Mouse (Mus musculus) embryonic facial prominence, embryonic 13.5 days (tissue): ENCODE data around the gene Gbf1. TPM values are rescaled to one million over a fixed set of nuclear protein-coding genes. Genes with fewer than 3 reads are reported as not detected.
"Not testable (repeated sequence)": the region's sequence is repeated elsewhere in the genome, so short reads cannot be mapped to it uniquely, and the experiment has no call there.

Experiments
- ATAC-seq: fragments of 200-750 bp; cut with Nextera tagmentation; 2 replicates; pipeline ENCODE4 v1.8.0; 2017; ENCODE audit warnings: low read depth; ENCODE audit not compliant: insufficient number of reproducible peaks, insufficient read depth, low FRiP score, low TSS enrichment
- H3K27ac ChIP-seq: fragments of 300-500 bp; sonication (generic); 2 replicates; pipeline ENCODE4 v1.5.1; 2015; ENCODE audit warnings: moderate library complexity, mild to moderate bottlenecking, inconsistent platforms
- H3K27me3 ChIP-seq: fragments of 300-500 bp; sonication (generic); 2 replicates; pipeline ENCODE4 v1.6.1; 2015; ENCODE audit warnings: mild to moderate bottlenecking, inconsistent platforms
- H3K36me3 ChIP-seq: fragments of 300-500 bp; sonication (generic); 2 replicates; pipeline ENCODE4 v1.6.1; 2015; ENCODE audit warnings: mild to moderate bottlenecking, inconsistent platforms
- H3K4me1 ChIP-seq: fragments of 300-500 bp; sonication (generic); 2 replicates; pipeline ENCODE4 v1.6.1; 2015; ENCODE audit warnings: inconsistent platforms
- H3K4me2 ChIP-seq: fragments of 300-500 bp; sonication (generic); 2 replicates; pipeline ENCODE4 v1.6.1; 2015; ENCODE audit warnings: moderate library complexity, mild to moderate bottlenecking, inconsistent platforms
- H3K4me3 ChIP-seq: fragments of 300-500 bp; sonication (generic); 2 replicates; pipeline ENCODE4 v1.5.1; 2015; ENCODE audit warnings: mild to moderate bottlenecking, inconsistent platforms
- H3K9ac ChIP-seq: fragments of 300-500 bp; sonication (generic); 2 replicates; pipeline ENCODE4 v1.6.1; 2015; ENCODE audit warnings: mild to moderate bottlenecking, inconsistent platforms
- H3K9me3 ChIP-seq: fragments of 300-500 bp; sonication (generic); 2 replicates; pipeline ENCODE4 v1.6.1; 2016; ENCODE audit warnings: inconsistent platforms
- WGBS: fragments of 180-500 bp; shearing (Covaris S2); methylation state at CpG from one replicate; pipeline ENCODE4 v1.1.7; 2015; ENCODE audit warnings: mixed read lengths; 5-methylcytosine and 5-hydroxymethylcytosine counted together
- polyA plus RNA-seq: library from polyadenylated mRNA; unstranded; fragments of >200 nt; fragmentation: Nextera tagmentation; extraction: Ambion mirVana; gene quantifications from 2 replicates; pipeline ENCODE4 v1.2.1, GENCODE M21; 2015

Gene Gbf1
- 66.1 and 67.6 TPM in 2 replicates for polyA plus RNA-seq

GRCm38 (mm10) chr19:46152127-46152803 is at the start of gene Gbf1:
Gbf1 (plus strand) TSS chr19:46152509.
- Histone ChIP-seq H3K4me1 (peaks cover 39% of the 10 kb centered on the region), H3K9ac (peak within 1 kb of the TSS; percentile 81), H3K36me3 (peaks cover 3% of the 10 kb centered on the region; the same call in 1 of the 2 replicates), H3K9me3 (no peaks in the 10 kb centered on the region), H3K4me3 (peak within 1 kb of the TSS; percentile 89), H3K4me2 (peak within 1 kb of the TSS; percentile 89), H3K27ac (no peak within 1 kb of the TSS), H3K27me3 (peaks cover 39% of the 10 kb centered on the region)
- peak; percentile 98 for ATAC-seq
- under 1% methylated on average over 37 of the region's 37 CpGs for WGBS

DNA sequence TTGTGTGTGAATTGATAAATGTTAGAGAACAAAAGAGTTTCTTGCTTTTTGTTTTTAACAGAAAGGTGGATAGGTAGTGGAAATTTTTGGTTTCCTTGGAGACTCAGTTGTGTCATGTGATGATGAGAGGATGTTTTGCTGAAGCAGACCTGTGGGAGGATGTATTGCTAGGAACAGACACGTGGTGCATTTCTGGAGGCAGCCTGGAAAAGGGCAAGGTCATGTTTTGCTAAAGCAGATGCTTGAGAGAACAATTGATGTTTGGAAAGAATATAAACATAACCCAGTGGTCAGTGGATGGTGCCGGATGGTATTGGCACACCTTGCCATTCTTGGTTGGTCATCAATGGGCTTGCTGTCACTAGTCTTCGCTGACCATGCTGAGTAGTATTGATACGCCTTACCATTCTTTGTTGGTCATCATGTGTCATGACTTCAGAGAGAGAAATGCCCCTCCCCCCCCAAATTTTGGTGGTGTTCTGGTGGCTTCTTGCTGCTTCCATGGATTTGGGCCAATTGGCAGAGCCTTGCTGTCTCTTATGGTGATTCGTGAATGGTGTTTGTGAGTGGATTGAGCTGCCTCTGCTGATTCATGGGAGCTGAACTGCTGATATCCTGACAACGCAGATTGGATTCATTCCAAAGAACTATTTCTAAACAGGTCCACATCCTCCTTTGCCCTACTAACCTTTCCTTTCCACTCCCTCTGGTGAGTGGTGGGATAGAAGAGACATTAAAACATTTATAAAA is 48.7 kb upstream of the Gbf1 start:
- Histone ChIP-seq H3K27ac (no peak overlapping the region), H3K27me3 (no peaks in the 10 kb centered on the region), H3K9me3 (no peaks in the 10 kb centered on the region), H3K4me2 (no peak overlapping the region), H3K36me3 (no peaks in the 10 kb centered on the region), H3K4me1 (no peaks in the 10 kb centered on the region), H3K4me3 (no peak overlapping the region), H3K9ac (no peak overlapping the region)
- ATAC-seq: no peak
- WGBS: 85% methylated on average over 6 of the region's 6 CpGs

DNA sequence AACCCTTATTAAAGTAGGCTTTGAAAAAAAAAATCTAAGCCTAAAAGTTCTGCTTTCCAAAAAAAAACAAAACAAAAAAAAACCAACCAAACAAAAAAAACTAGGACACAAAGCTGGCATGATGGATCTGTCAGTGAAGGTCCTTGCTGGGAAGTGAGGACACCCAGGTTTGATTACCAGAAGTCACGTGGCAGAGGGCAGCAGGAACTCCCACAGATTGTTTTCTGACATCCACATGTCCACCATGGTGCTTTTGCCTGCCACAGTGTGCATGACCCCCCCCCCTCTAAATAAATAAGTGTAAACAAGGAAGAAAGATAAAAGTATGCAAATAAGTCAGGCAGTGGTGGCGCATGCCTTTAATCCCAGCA is 48.1 kb upstream of the Gbf1 start:
- no peak overlapping the region for H3K27ac ChIP-seq
- H3K4me2 ChIP-seq: no peak overlapping the region
- H3K27me3 ChIP-seq: no peaks in the 10 kb centered on the region
- no peak overlapping the region for H3K4me3 ChIP-seq
- H3K36me3 ChIP-seq: no peaks in the 10 kb centered on the region
- H3K4me1 ChIP-seq: no peaks in the 10 kb centered on the region
- H3K9me3 ChIP-seq: no peaks in the 10 kb centered on the region
- 79% methylated on average over 2 of the region's 2 CpGs for WGBS
- no peak for ATAC-seq
- H3K9ac ChIP-seq: no peak overlapping the region

- H3K9me3 ChIP-seq: no peaks in the 10 kb centered on the region
- no peak overlapping the region for H3K4me3 ChIP-seq
- H3K4me2 ChIP-seq: no peak overlapping the region
- no peak overlapping the region for H3K27ac ChIP-seq
- no peak overlapping the region for H3K9ac ChIP-seq
- no peaks in the 10 kb centered on the region for H3K36me3 ChIP-seq
- WGBS: 80% methylated on average over 2 of the region's 2 CpGs
- ATAC-seq: no peak
- H3K27me3 ChIP-seq: no peaks in the 10 kb centered on the region
- H3K4me1 ChIP-seq: no peaks in the 10 kb centered on the region
Observed at GRCm38 (mm10) chr19:46110214-46110613, 42.1 kb upstream of the Gbf1 start.

DNA sequence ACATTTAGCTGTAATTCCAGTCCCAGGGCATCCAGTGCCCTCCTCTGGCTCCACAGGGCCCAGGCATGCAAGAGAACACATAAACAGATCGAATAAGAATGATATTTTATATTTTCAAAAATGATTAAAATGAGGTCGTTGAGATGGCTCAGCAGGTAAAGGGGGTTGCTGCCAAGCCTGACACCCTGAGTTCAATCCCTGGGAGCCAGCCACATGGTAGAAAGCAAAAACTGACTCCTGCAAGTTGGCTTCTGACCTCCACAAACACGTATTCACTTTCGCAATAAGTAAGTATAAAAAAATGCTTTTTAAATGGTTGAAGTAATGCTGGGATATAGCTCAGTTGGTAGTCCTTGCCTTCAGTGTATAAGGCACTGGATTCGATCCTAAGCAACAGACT is 41.5 kb upstream of the Gbf1 start:
- no peak for ATAC-seq
- no peak overlapping the region for H3K9ac ChIP-seq
- no peaks in the 10 kb centered on the region for H3K4me1 ChIP-seq
- no peaks in the 10 kb centered on the region for H3K36me3 ChIP-seq
- H3K4me3 ChIP-seq: no peak overlapping the region
- H3K4me2 ChIP-seq: no peak overlapping the region
- H3K9me3 ChIP-seq: no peaks in the 10 kb centered on the region
- H3K27ac ChIP-seq: no peak overlapping the region
- WGBS: 81% methylated on average over 5 of the region's 5 CpGs
- no peaks in the 10 kb centered on the region for H3K27me3 ChIP-seq

DNA sequence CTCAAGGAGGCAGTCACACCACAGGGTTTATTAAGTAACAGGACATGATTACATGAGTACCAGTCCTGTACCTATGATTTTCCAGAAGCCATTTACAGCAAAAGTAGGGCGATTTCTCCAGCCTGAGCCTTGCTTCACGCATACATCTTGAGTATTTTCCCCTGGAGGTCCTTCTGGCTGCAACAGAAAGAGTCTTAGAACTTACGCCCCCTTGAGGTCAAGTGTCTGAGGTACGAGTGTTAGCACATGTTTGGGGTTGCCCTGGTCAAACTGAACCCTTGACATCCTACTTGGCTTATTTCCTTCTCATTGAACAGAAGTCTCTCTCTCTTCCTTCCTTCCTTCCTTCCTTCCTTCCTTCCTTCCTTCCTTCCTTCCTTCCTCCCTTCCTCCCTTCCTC is 37.7 kb upstream of the Gbf1 start:
- H3K4me1 ChIP-seq: no peaks in the 10 kb centered on the region
- H3K4me3 ChIP-seq: no peak overlapping the region
- H3K27ac ChIP-seq: no peak overlapping the region
- no peak for ATAC-seq
- no peaks in the 10 kb centered on the region for H3K9me3 ChIP-seq
- H3K4me2 ChIP-seq: no peak overlapping the region
- no peaks in the 10 kb centered on the region for H3K27me3 ChIP-seq
- no peaks in the 10 kb centered on the region for H3K36me3 ChIP-seq
- WGBS: 55% methylated on average over 4 of the region's 4 CpGs
- H3K9ac ChIP-seq: no peak overlapping the region

DNA sequence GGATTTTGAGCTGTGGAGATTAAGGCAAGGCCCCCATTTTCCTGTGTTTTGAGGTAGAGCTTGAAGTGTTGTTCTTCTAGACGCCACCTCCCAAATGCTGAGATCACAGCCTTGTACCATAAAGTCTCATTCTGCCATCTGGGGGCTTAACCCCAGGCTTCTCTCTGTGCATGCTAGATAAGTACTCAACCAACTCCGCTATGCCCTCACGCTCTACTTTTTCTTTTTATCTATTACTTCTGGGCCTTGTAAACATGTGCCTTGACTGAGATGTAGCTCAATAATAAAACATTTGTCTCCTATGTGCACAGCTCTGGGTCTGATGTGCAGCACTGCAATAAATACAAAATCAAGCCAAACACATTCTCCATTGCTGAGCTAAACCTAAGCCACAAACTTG is 32.9 kb upstream of the Gbf1 start:
- H3K4me2 ChIP-seq: no peak overlapping the region
- no peaks in the 10 kb centered on the region for H3K36me3 ChIP-seq
- WGBS: 86% methylated on average over 3 of the region's 3 CpGs
- 0 out of 2 replicates have a peak, but pooled peaks cover 3% of the 10 kb centered on the region for H3K27me3 ChIP-seq
- H3K4me3 ChIP-seq: no peak overlapping the region
- no peak for ATAC-seq
- no peaks in the 10 kb centered on the region for H3K4me1 ChIP-seq
- no peak overlapping the region for H3K9ac ChIP-seq
- H3K9me3 ChIP-seq: no peaks in the 10 kb centered on the region
- no peak overlapping the region for H3K27ac ChIP-seq

DNA sequence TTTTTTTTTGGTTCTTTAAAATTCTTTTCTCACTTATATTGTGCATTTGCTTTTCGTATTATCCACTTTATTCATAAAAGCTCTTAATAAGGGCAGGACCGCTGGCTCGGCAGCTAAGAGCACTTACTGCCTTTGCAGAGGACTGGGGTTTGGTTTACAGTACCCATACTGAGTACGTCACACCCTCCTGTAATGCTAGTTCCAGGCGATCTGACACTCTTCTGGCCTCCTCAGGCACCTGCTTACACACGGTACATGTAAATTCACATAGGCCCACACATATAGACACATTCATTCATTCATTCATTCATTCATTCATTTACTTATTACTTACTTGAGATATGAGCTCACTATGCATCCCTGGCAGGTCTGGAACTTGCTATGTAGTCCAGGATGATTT is 31.4 kb upstream of the Gbf1 start:
- ATAC-seq: no peak
- 70% methylated on average over 6 of the region's 6 CpGs for WGBS

GRCm38 (mm10) chr19:46123876-46124275 is 28.4 kb upstream of the Gbf1 start:
- Histone ChIP-seq H3K9me3 (no peaks in the 10 kb centered on the region), H3K9ac (no peak overlapping the region), H3K4me1 (no peaks in the 10 kb centered on the region), H3K27ac (no peak overlapping the region), H3K27me3 (peaks cover 14% of the 10 kb centered on the region; the same call in 1 of the 2 replicates), H3K4me3 (no peak overlapping the region), H3K36me3 (no peaks in the 10 kb centered on the region), H3K4me2 (no peak overlapping the region)
- whole genome bisulfite sequencing: 82% methylated on average over 3 of the region's 3 CpGs
- no peak for ATAC-seq

More for the DNA sequence above, 31.4 kb upstream of the Gbf1 start:
- no peaks in the 10 kb centered on the region for H3K36me3 ChIP-seq
- no peaks in the 10 kb centered on the region for H3K4me1 ChIP-seq
- H3K9ac ChIP-seq: no peak overlapping the region
- no peak overlapping the region for H3K4me3 ChIP-seq
- H3K27me3 ChIP-seq: 0 out of 2 replicates have a peak, but pooled peaks cover 3% of the 10 kb centered on the region
- no peaks in the 10 kb centered on the region for H3K9me3 ChIP-seq
- H3K27ac ChIP-seq: no peak overlapping the region
- no peak overlapping the region for H3K4me2 ChIP-seq

DNA sequence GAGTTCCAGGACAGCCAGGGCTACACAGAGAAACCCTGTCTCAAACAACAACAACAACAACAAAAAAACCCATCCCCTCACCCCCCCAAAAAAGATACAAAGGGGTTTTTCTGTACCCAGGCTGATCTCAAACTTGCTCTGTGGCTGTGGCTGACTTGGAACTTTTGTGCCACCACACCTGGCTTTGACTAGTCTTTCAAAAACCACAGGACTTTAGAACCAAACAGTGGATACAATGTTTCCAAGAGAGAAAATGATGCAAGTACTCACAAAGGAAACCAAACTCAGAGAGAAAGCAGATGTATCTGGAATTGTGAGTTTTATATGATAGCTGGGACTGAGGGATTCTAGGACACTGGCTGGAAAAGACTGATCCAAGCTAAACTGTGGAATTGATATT is 27.7 kb upstream of the Gbf1 start:
- Histone ChIP-seq H3K4me2 (no peak overlapping the region), H3K4me1 (no peaks in the 10 kb centered on the region), H3K27me3 (peaks cover 14% of the 10 kb centered on the region; the same call in 1 of the 2 replicates), H3K9ac (no peak overlapping the region), H3K36me3 (no peaks in the 10 kb centered on the region), H3K9me3 (no peaks in the 10 kb centered on the region), H3K27ac (no peak overlapping the region), H3K4me3 (no peak overlapping the region)
- ATAC-seq: no peak

GRCm38 (mm10) chr19:46126301-46126700 is 26.0 kb upstream of the Gbf1 start:
- no peak for ATAC-seq
- 85% methylated on average over 4 of the region's 4 CpGs for WGBS

DNA sequence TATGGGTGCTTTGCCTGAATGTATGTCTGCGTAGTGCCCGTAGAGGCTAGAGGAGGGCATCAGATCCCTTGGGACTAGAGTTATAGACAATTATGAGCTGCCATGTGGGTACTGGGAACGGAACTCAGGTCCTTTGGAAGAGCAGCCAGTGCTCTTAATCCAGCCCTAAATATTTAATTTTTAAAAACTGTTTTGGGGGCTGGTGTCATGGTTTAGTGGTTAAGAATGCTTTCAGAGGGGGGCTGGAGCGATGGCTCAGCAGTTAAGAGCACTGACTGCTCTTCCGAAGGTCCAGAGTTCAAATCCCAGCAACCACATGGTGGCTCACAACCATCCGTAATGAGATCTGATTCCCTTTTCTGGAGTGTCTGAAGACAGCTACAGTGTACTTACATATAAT is 22.6 kb upstream of the Gbf1 start:
- not testable (repeated sequence) for H3K4me2 ChIP-seq, ATAC-seq, H3K4me1 ChIP-seq, H3K27ac ChIP-seq, H3K36me3 ChIP-seq, H3K4me3 ChIP-seq, H3K9ac ChIP-seq, H3K9me3 ChIP-seq
- WGBS: 77% methylated on average over 6 of the region's 6 CpGs
- peaks cover 59% of the 10 kb centered on the region for H3K27me3 ChIP-seq

More at GRCm38 (mm10) chr19:46126301-46126700, 26.0 kb upstream of the Gbf1 start:
- no peaks in the 10 kb centered on the region for H3K4me1 ChIP-seq
- peaks cover 28% of the 10 kb centered on the region for H3K27me3 ChIP-seq
- no peak overlapping the region for H3K4me2 ChIP-seq
- no peak overlapping the region for H3K4me3 ChIP-seq
- H3K27ac ChIP-seq: no peak overlapping the region
- no peaks in the 10 kb centered on the region for H3K36me3 ChIP-seq
- no peaks in the 10 kb centered on the region for H3K9me3 ChIP-seq
- H3K9ac ChIP-seq: no peak overlapping the region
